In genomic region chr12:108422858-108423631, GRCm38 (mm10) we compare ENCODE assay signal across 8 mouse cellular contexts. TPM values are rescaled to one million over a fixed set of nuclear protein-coding genes. Genes with fewer than 3 reads are reported as not detected.
DNase-seq lines count a peak whose midpoint lies in the region; ATAC-seq and TF ChIP-seq lines count a peak whose summit lies in the region.

No protein-coding gene starts in this region.

- peak overlapping the region; percentile 89 for H3K4me3 ChIP-seq in forebrain, embryonic 10.5 days
- peak overlapping the region; percentile 79 to 86 for H3K4me3 ChIP-seq in heart, embryonic 14.5 days (ENCODE audit: control insufficient read depth in 1 of 2, insufficient read depth in 1 of 2, low read depth in 1 of 2, low read length in 2 of 2)
- peak overlapping the region; percentile 64 for H3K4me3 ChIP-seq in liver, embryonic 11.5 days (ENCODE audit: low read depth, low read length)
- peak overlapping the region; percentile 86 for H3K4me3 ChIP-seq in stomach, postnatal 0 days (ENCODE audit: low read depth, low read length)

- TF ChIP-seq CTCF in stomach, postnatal 0 days (IDR thresholded peaks at IDR 0.05; ENCODE audit: low read depth): peak; percentile 52

- peak overlapping the region; percentile 87 for H3K4me2 ChIP-seq in heart, embryonic 14.5 days (ENCODE audit: low read length)
- peak overlapping the region; percentile 67 for H3K4me2 ChIP-seq in liver, embryonic 11.5 days
- peak overlapping the region; percentile 81 for H3K4me2 ChIP-seq in stomach, postnatal 0 days (replicated peaks; ENCODE audit: low read depth)

- DNase-seq in A20 (ENCODE audit: low read depth, low spot score): peak; percentile 27
- peak; percentile 86 for DNase-seq in brain, adult 2 months (ENCODE audit: low read depth, low spot score)
- DNase-seq in forebrain, embryonic 10.5 days (ENCODE audit: extremely low spot score, low spot score): peak; percentile 90
- peak; percentile 95 for DNase-seq in kidney, postnatal 10 days
- DNase-seq in liver, embryonic 11.5 days (ENCODE audit: low spot score): peak; percentile 81
- DNase-seq in natural killer cell, adult 2 months (ENCODE audit: low spot score in 2 of 2): peak; percentile 14 to 33
- DNase-seq in stomach, postnatal 0 days (ENCODE audit: low spot score): peak; percentile 95

- peak; percentile 89 for ATAC-seq in heart, embryonic 14.5 days (ENCODE audit: insufficient number of reproducible peaks, insufficient read depth, low FRiP score, low read depth)
- peak; percentile 82 for ATAC-seq in liver, embryonic 11.5 days (replicated peaks; ENCODE audit: low FRiP score)
- ATAC-seq in stomach, postnatal 0 days (ENCODE audit: low FRiP score, low TSS enrichment): peak; percentile 95

- TF ChIP-seq EP300 in stomach, postnatal 0 days (optimal IDR thresholded peaks at IDR 0.05): no peak

- WGBS in forebrain, embryonic 10.5 days: under 1% methylated on average over 90 of the region's 90 CpGs
- under 1% methylated on average over 71 of the region's 90 CpGs for WGBS in heart, embryonic 14.5 days
- WGBS in liver, embryonic 11.5 days: 1% methylated on average over 85 of the region's 90 CpGs
- WGBS in stomach, postnatal 0 days: under 1% methylated on average over 70 of the region's 90 CpGs

- peaks cover 83% of the 10 kb centered on the region for H3K4me1 ChIP-seq in forebrain, embryonic 10.5 days
- peaks cover 0 to 9% of the 10 kb centered on the region in 2 experiments; a peak in 3 of 4 replicates for H3K4me1 ChIP-seq in heart, embryonic 14.5 days (ENCODE audit: control insufficient read depth in 2 of 2, insufficient read depth in 2 of 2, low read length in 2 of 2)
- H3K4me1 ChIP-seq in liver, embryonic 11.5 days (replicated peaks; ENCODE audit: control insufficient read depth, insufficient read depth, low read length): no peaks in the 10 kb centered on the region
- no peaks in the 10 kb centered on the region for H3K4me1 ChIP-seq in stomach, postnatal 0 days (replicated peaks; ENCODE audit: control insufficient read depth, insufficient read depth)

- peak overlapping the region; percentile 98 for H3K27ac ChIP-seq in forebrain, embryonic 10.5 days
- peak overlapping the region; percentile 28 to 71; a peak in 3 of 4 replicates for H3K27ac ChIP-seq in heart, embryonic 14.5 days (replicated peaks in 1 of 2; ENCODE audit: control insufficient read depth in 1 of 2, insufficient read depth in 1 of 2, low read depth in 2 of 2, low read length in 2 of 2)
- peak overlapping the region; percentile 35; the same call in 1 of the 2 replicates for H3K27ac ChIP-seq in liver, embryonic 11.5 days (ENCODE audit: low read depth, low read length)
- peak overlapping the region; percentile 91 for H3K27ac ChIP-seq in stomach, postnatal 0 days (replicated peaks)

- H3K9ac ChIP-seq in heart, embryonic 14.5 days (ENCODE audit: low read length): peak overlapping the region; percentile 89
- H3K9ac ChIP-seq in liver, embryonic 11.5 days (ENCODE audit: low read depth, low read length): peak overlapping the region; percentile 70
- peak overlapping the region; percentile 89 for H3K9ac ChIP-seq in stomach, postnatal 0 days (ENCODE audit: low read length)

- H3K9me3 ChIP-seq in forebrain, embryonic 10.5 days: no peaks in the 10 kb centered on the region
- no peaks in the 10 kb centered on the region for H3K9me3 ChIP-seq in heart, embryonic 14.5 days (ENCODE audit: control insufficient read depth, low read length)
- no peaks in the 10 kb centered on the region for H3K9me3 ChIP-seq in liver, embryonic 11.5 days (ENCODE audit: control insufficient read depth, low read length)
- H3K9me3 ChIP-seq in stomach, postnatal 0 days (ENCODE audit: control insufficient read depth, low read length): no peaks in the 10 kb centered on the region

- H3K36me3 ChIP-seq in forebrain, embryonic 10.5 days (replicated peaks): peaks cover 6% of the 10 kb centered on the region
- no peaks in the 10 kb centered on the region for H3K36me3 ChIP-seq in heart, embryonic 14.5 days (ENCODE audit: control insufficient read depth, insufficient read depth, low read length)
- no peaks in the 10 kb centered on the region for H3K36me3 ChIP-seq in liver, embryonic 11.5 days (ENCODE audit: control insufficient read depth, insufficient read depth, low read length)
- H3K36me3 ChIP-seq in stomach, postnatal 0 days (ENCODE audit: control insufficient read depth, insufficient read depth, low read length): no peaks in the 10 kb centered on the region

- peaks cover 19% of the 10 kb centered on the region for H3K27me3 ChIP-seq in forebrain, embryonic 10.5 days (ENCODE audit: poor library complexity, severe bottlenecking)
- H3K27me3 ChIP-seq in heart, embryonic 14.5 days (ENCODE audit: control insufficient read depth, insufficient read depth, low read length): no peaks in the 10 kb centered on the region
- peaks cover 31% of the 10 kb centered on the region for H3K27me3 ChIP-seq in liver, embryonic 11.5 days (replicated peaks; ENCODE audit: control insufficient read depth, insufficient read depth, low read length)
- H3K27me3 ChIP-seq in stomach, postnatal 0 days (ENCODE audit: control insufficient read depth, insufficient read depth, low read length): no peaks in the 10 kb centered on the region

RNA-seq across cellular contexts. Expression of gene Eml1, which starts 52.3 kb away (rescaled TPM):
- polyA plus RNA-seq in forebrain, embryonic 10.5 days (2016; fragmentation: Nextera tagmentation; extraction: Ambion mirVana): 95.1 and 102 TPM in 2 replicates
- 69.5 and 77.2 TPM in 2 replicates for polyA plus RNA-seq in heart, embryonic 14.5 days (2014; fragmentation: Nextera tagmentation; extraction: Ambion mirVana)
- polyA plus RNA-seq in liver, embryonic 11.5 days (2014; fragmentation: Nextera tagmentation; extraction: Ambion mirVana): 14.8 and 18.3 TPM in 2 replicates
- 53.8 and 54.6 TPM in 2 replicates for polyA plus RNA-seq in stomach, postnatal 0 days (2015; fragmentation: Nextera tagmentation; extraction: Ambion mirVana)

Comparison
In these comparisons a context has a peak if more than half of its experiments do, and no peak if none do; other contexts are left out.
1. Peak in every context shown above with its lines: DNase-seq, ATAC-seq, H3K4me3 ChIP-seq and H3K27ac ChIP-seq.
2. DNase-seq: peak in every context shown above with its lines; median percentile 95 in kidney, postnatal 10 days; 95 in stomach, postnatal 0 days; 90 in forebrain, embryonic 10.5 days; 86 in brain, adult 2 months; 81 in liver, embryonic 11.5 days; 27 in A20; 24 in natural killer cell, adult 2 months.
3. H3K27ac ChIP-seq: peak in every context shown above with its lines; median percentile 98 in forebrain, embryonic 10.5 days; 91 in stomach, postnatal 0 days; 50 in heart, embryonic 14.5 days; 35 in liver, embryonic 11.5 days.